Comparison of ENCODE assay signal across 27 mouse cellular contexts in the genomic region with DNA sequence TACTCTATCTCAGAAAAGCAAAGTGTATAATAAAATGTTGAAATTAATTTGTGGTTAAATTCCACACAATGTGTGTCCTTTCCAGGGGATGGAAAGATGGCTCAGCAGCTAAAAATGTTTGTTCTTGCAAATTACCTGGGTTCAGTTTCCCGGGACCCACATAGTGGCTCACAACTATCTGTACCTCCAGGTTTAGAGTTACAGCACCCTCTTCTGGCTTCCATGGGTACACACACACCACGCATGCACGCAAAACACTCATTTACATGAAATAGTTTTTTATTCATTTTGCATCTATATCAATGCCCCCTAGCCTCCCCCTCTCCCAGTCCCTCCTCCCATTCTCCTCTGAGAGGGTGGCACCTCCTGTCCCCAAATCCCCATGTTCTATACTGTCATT. TPM values are rescaled to one million over a fixed set of nuclear protein-coding genes. Genes with fewer than 3 reads are reported as not detected.
A peak's percentile ranks its signal among the peaks of the same experiment; 100 is the strongest.
DNase-seq lines count a peak whose midpoint lies in the region; ATAC-seq and TF ChIP-seq lines count a peak whose summit lies in the region.
"Had no signal": no experiment of that assay in that cellular context is flagged by ENCODE, and none has a peak within 500 bp of the region (broad histone marks: within the 10 kb centered on the region; RNA-seq: fewer than 3 reads in every experiment).

No protein-coding gene starts in this region.

- H3K27ac ChIP-seq in forebrain, postnatal 0 days (ENCODE audit: low read depth, low read length) = no peak overlapping the region
- H3K27ac ChIP-seq in forebrain, embryonic 10.5 days = no peak overlapping the region
- H3K27ac ChIP-seq in kidney, postnatal 0 days = no peak overlapping the region
- H3K27ac ChIP-seq in midbrain, postnatal 0 days (ENCODE audit: low read depth, low read length) = no peak overlapping the region
- H3K27ac ChIP-seq in midbrain, embryonic 15.5 days = no peak overlapping the region
- H3K27ac ChIP-seq: embryonic facial prominence, embryonic 12.5 days; forebrain, embryonic 12.5 days; hindbrain, embryonic 10.5 days; limb, embryonic 10.5 days; neural tube, embryonic 13.5 days had no signal

- no peaks in the 10 kb centered on the region for H3K9me3 ChIP-seq in forebrain, postnatal 0 days (ENCODE audit: low read length)
- H3K9me3 ChIP-seq in forebrain, embryonic 10.5 days = no peaks in the 10 kb centered on the region
- H3K9me3 ChIP-seq in kidney, postnatal 0 days (replicated peaks; ENCODE audit: low read length) = no peaks in the 10 kb centered on the region
- H3K9me3 ChIP-seq in midbrain, postnatal 0 days (ENCODE audit: low read length) = no peaks in the 10 kb centered on the region
- H3K9me3 ChIP-seq in midbrain, embryonic 15.5 days = no peaks in the 10 kb centered on the region
- H3K9me3 ChIP-seq: embryonic facial prominence, embryonic 12.5 days; forebrain, embryonic 12.5 days; hindbrain, embryonic 10.5 days; limb, embryonic 10.5 days; neural tube, embryonic 13.5 days had no signal

- no peak for ATAC-seq in forebrain, postnatal 0 days
- ATAC-seq in kidney, postnatal 0 days (replicated peaks; ENCODE audit: low FRiP score, low read depth) = no peak
- ATAC-seq in midbrain, postnatal 0 days (ENCODE audit: low FRiP score) = no peak
- no peak for ATAC-seq in midbrain, embryonic 15.5 days (replicated peaks)
- ATAC-seq: CD4-positive, CD25-positive, alpha-beta regulatory T cell, adult 4 months had no signal

- H3K4me3 ChIP-seq in forebrain, postnatal 0 days (ENCODE audit: low read depth, low read length) = no peak overlapping the region
- no peak overlapping the region for H3K4me3 ChIP-seq in forebrain, embryonic 10.5 days
- no peak overlapping the region for H3K4me3 ChIP-seq in kidney, postnatal 0 days (replicated peaks; ENCODE audit: low read depth, low read length)
- H3K4me3 ChIP-seq in midbrain, postnatal 0 days (ENCODE audit: low read depth, low read length) = no peak overlapping the region
- H3K4me3 ChIP-seq in midbrain, embryonic 15.5 days = no peak overlapping the region
- H3K4me3 ChIP-seq: embryonic facial prominence, embryonic 12.5 days; forebrain, embryonic 12.5 days; hindbrain, embryonic 10.5 days; limb, embryonic 10.5 days; myocyte; neural tube, embryonic 13.5 days had no signal

- peak; percentile 37 for TF ChIP-seq CTCF in forebrain, postnatal 0 days (IDR thresholded peaks at IDR 0.05; ENCODE audit: low read depth)
- TF ChIP-seq CTCF in kidney, postnatal 0 days (IDR thresholded peaks at IDR 0.05; ENCODE audit: low read depth) = peak; percentile 41
- peak; percentile 48 for TF ChIP-seq CTCF in midbrain, postnatal 0 days (IDR thresholded peaks at IDR 0.05)

- no peak for DNase-seq in forebrain, postnatal 0 days
- DNase-seq in forebrain, embryonic 10.5 days (ENCODE audit: extremely low spot score, low spot score) = no peak
- DNase-seq in kidney, postnatal 0 days (ENCODE audit: low spot score) = no peak
- no peak for DNase-seq in kidney, adult 18-20 months
- DNase-seq in midbrain, postnatal 0 days (ENCODE audit: low spot score) = no peak
- DNase-seq in left cerebral cortex, adult 18-20 months (ENCODE audit: low spot score in 2 of 2) = no peak
- DNase-seq in heart, adult 8-10 months (ENCODE audit: low spot score) = no peak
- DNase-seq: adrenal gland, postnatal 36 days; cerebellum, adult 11 months; cerebellum, postnatal 10 days; kidney, adult 8-10 months; kidney, postnatal 25 days; liver, postnatal 0 days; midbrain, embryonic 14.5 days; retina, postnatal 1 day; right cerebral cortex, postnatal 25 days; spleen, adult 18-20 months; thymus, postnatal 25 days had no signal

- no peak overlapping the region for H3K9ac ChIP-seq in forebrain, postnatal 0 days
- no peak overlapping the region for H3K9ac ChIP-seq in kidney, postnatal 0 days (ENCODE audit: low read depth, low read length)
- no peak overlapping the region for H3K9ac ChIP-seq in midbrain, postnatal 0 days (replicated peaks; ENCODE audit: low read length, poor library complexity, severe bottlenecking)
- no peak overlapping the region for H3K9ac ChIP-seq in midbrain, embryonic 15.5 days
- H3K9ac ChIP-seq: embryonic facial prominence, embryonic 12.5 days; forebrain, embryonic 12.5 days; liver, postnatal 0 days; neural tube, embryonic 13.5 days had no signal

- H3K4me1 ChIP-seq in forebrain, postnatal 0 days (ENCODE audit: insufficient read depth) = no peaks in the 10 kb centered on the region
- H3K4me1 ChIP-seq in forebrain, embryonic 10.5 days = peaks cover 12% of the 10 kb centered on the region; the same call in 1 of the 2 replicates
- no peaks in the 10 kb centered on the region for H3K4me1 ChIP-seq in kidney, postnatal 0 days (replicated peaks; ENCODE audit: insufficient read depth, low read length)
- H3K4me1 ChIP-seq in midbrain, postnatal 0 days (ENCODE audit: insufficient read depth, low read length) = no peaks in the 10 kb centered on the region
- no peaks in the 10 kb centered on the region for H3K4me1 ChIP-seq in midbrain, embryonic 15.5 days
- H3K4me1 ChIP-seq: embryonic facial prominence, embryonic 12.5 days; hindbrain, embryonic 10.5 days had no signal

- no peaks in the 10 kb centered on the region; the same call in 1 of the 2 replicates for H3K36me3 ChIP-seq in forebrain, postnatal 0 days (ENCODE audit: insufficient read depth)
- H3K36me3 ChIP-seq in forebrain, embryonic 10.5 days (replicated peaks) = peaks cover 18% of the 10 kb centered on the region
- peaks cover 7% of the 10 kb centered on the region; the same call in 1 of the 2 replicates for H3K36me3 ChIP-seq in kidney, postnatal 0 days (ENCODE audit: insufficient read depth, low read length)
- H3K36me3 ChIP-seq in midbrain, postnatal 0 days (ENCODE audit: insufficient read depth, low read length) = no peaks in the 10 kb centered on the region
- H3K36me3 ChIP-seq in midbrain, embryonic 15.5 days (replicated peaks) = no peaks in the 10 kb centered on the region
- H3K36me3 ChIP-seq: forebrain, embryonic 12.5 days; neural tube, embryonic 13.5 days had no signal

- 78% methylated on average over 3 of the region's 3 CpGs for WGBS in forebrain, postnatal 0 days
- 75% methylated on average over 3 of the region's 3 CpGs for WGBS in forebrain, embryonic 10.5 days
- 84% methylated on average over 3 of the region's 3 CpGs for WGBS in kidney, postnatal 0 days
- 62% methylated on average over 3 of the region's 3 CpGs for WGBS in midbrain, postnatal 0 days
- 68% methylated on average over 3 of the region's 3 CpGs for WGBS in midbrain, embryonic 15.5 days

- no peaks in the 10 kb centered on the region for H3K27me3 ChIP-seq in forebrain, postnatal 0 days (ENCODE audit: insufficient read depth, low read length)
- no peaks in the 10 kb centered on the region for H3K27me3 ChIP-seq in forebrain, embryonic 10.5 days (ENCODE audit: poor library complexity, severe bottlenecking)
- no peaks in the 10 kb centered on the region for H3K27me3 ChIP-seq in kidney, postnatal 0 days (ENCODE audit: insufficient read depth, low read length)
- no peaks in the 10 kb centered on the region for H3K27me3 ChIP-seq in midbrain, postnatal 0 days (ENCODE audit: insufficient read depth, low read length)
- no peaks in the 10 kb centered on the region for H3K27me3 ChIP-seq in midbrain, embryonic 15.5 days (replicated peaks)
- H3K27me3 ChIP-seq: embryonic facial prominence, embryonic 12.5 days; forebrain, embryonic 12.5 days; neural tube, embryonic 13.5 days had no signal

- H3K4me2 ChIP-seq in forebrain, postnatal 0 days (ENCODE audit: low read depth) = no peak overlapping the region
- no peak overlapping the region for H3K4me2 ChIP-seq in kidney, postnatal 0 days (ENCODE audit: low read length)
- H3K4me2 ChIP-seq in midbrain, postnatal 0 days (ENCODE audit: low read depth, low read length, poor library complexity, severe bottlenecking) = no peak overlapping the region
- no peak overlapping the region for H3K4me2 ChIP-seq in midbrain, embryonic 15.5 days
- H3K4me2 ChIP-seq: embryonic facial prominence, embryonic 12.5 days; forebrain, embryonic 12.5 days; heart, embryonic 11.5 days; neural tube, embryonic 13.5 days had no signal

RNA-seq across cellular contexts. Expression of a gene that starts 49.6 kb away (rescaled TPM):
- total RNA-seq in forebrain, postnatal 0 days (2014; rRNA removed) = 15.3 and 24.1 TPM in 2 replicates
- 37.0 and 43.8 TPM in 2 replicates for polyA plus RNA-seq in forebrain, postnatal 0 days (2015; fragmentation: Nextera tagmentation; extraction: Ambion mirVana)
- 121 and 129 TPM in 2 replicates for polyA plus RNA-seq in forebrain, embryonic 10.5 days (2016; fragmentation: Nextera tagmentation; extraction: Ambion mirVana)
- polyA plus RNA-seq in kidney, postnatal 0 days (2015; fragmentation: Nextera tagmentation; extraction: Ambion mirVana) = 141 and 160 TPM in 2 replicates
- 32.7 and 47.4 TPM in 2 replicates for total RNA-seq in midbrain, postnatal 0 days (2014; rRNA removed)
- 46.3 and 48.5 TPM in 2 replicates for polyA plus RNA-seq in midbrain, postnatal 0 days (2015; fragmentation: Nextera tagmentation; extraction: Ambion mirVana)
- 37.1 and 41.4 TPM in 2 replicates for polyA plus RNA-seq in midbrain, embryonic 15.5 days (2015; fragmentation: Nextera tagmentation; extraction: Ambion mirVana)
- total RNA-seq in left cerebral cortex, adult 18-20 months (2021) = 10 to 100 TPM; 43.0 to 53.8 TPM
- 100 to 1,000 TPM in 1 of 4 experiments, 10 to 100 TPM in 3; 65.0 to 103 (median 80.0) TPM for total RNA-seq in heart, adult 8-10 months (2022)
